Mouse (Mus musculus) embryonic facial prominence, embryonic 11.5 days (tissue): ENCODE data around the gene Urah. TPM values are rescaled to one million over a fixed set of nuclear protein-coding genes. Genes with fewer than 3 reads are reported as not detected.

Experiments used
- ATAC-seq: fragments of 200-750 bp; cut with Nextera tagmentation; replicated peaks from 2 replicates; pipeline ENCODE4 v1.8.0; 2017; ENCODE audit warnings: low read depth; ENCODE audit not compliant: insufficient number of reproducible peaks, low FRiP score, low TSS enrichment
- DNase-seq: peaks from one replicate; pipeline ENCODE4 v3.0.0-alpha.2; 2015; ENCODE audit warnings: low spot score
- H3K27ac ChIP-seq: fragments of 300-500 bp; sonication (generic); replicated peaks from 2 replicates; pipeline ENCODE4 v1.5.1; 2014; ENCODE audit warnings: mild to moderate bottlenecking, low read depth, low read length, control low read depth
- H3K27me3 ChIP-seq: fragments of 300-500 bp; sonication (generic); 2 replicates; pipeline ENCODE4 v1.6.1; 2014; ENCODE audit warnings: mild to moderate bottlenecking, low read length, moderate library complexity, mixed read lengths; ENCODE audit not compliant: control insufficient read depth, insufficient read depth
- H3K36me3 ChIP-seq: fragments of 300-500 bp; sonication (generic); replicated peaks from 2 replicates; pipeline ENCODE4 v1.6.1; 2014; ENCODE audit warnings: low read depth, mild to moderate bottlenecking, low read length, moderate library complexity, mixed read lengths; ENCODE audit not compliant: control insufficient read depth, insufficient read depth
- H3K4me1 ChIP-seq: fragments of 300-500 bp; sonication (generic); 2 replicates; pipeline ENCODE4 v1.6.1; 2014; ENCODE audit warnings: low read length, mixed read lengths; ENCODE audit not compliant: control insufficient read depth, insufficient read depth
- H3K4me2 ChIP-seq: fragments of 300-500 bp; sonication (generic); 2 replicates; pipeline ENCODE4 v1.6.1; 2014; ENCODE audit warnings: low read depth, mild to moderate bottlenecking, control low read depth, low read length, moderate library complexity
- H3K4me3 ChIP-seq: fragments of 300-500 bp; sonication (generic); 2 replicates; pipeline ENCODE4 v1.5.1; 2014; ENCODE audit warnings: low read depth, low read length, control low read depth
- H3K9ac ChIP-seq: fragments of 300-500 bp; sonication (generic); replicated peaks from 2 replicates; pipeline ENCODE4 v1.6.1; 2014; ENCODE audit warnings: mild to moderate bottlenecking, control low read depth, low read length
- H3K9me3 ChIP-seq: fragments of 300-500 bp; sonication (generic); replicated peaks from 2 replicates; pipeline ENCODE4 v1.6.1; 2016; ENCODE audit warnings: mild to moderate bottlenecking, low read length, inconsistent platforms, mixed read lengths; ENCODE audit not compliant: control insufficient read depth
- WGBS: fragments of 180-500 bp; shearing (Covaris S2); extraction: QIAGEN DNeasy Blood & Tissue Kit; methylation state at CpG from one replicate; pipeline ENCODE4 v1.1.7; 2014; 5-methylcytosine and 5-hydroxymethylcytosine counted together
- polyA plus RNA-seq: library from polyadenylated mRNA; unstranded; fragments of >200 nt; fragmentation: Nextera tagmentation; extraction: Ambion mirVana; gene quantifications from 2 replicates; pipeline ENCODE4 v1.2.1, GENCODE M21; 2014

Urah gene
- polyA plus RNA-seq, 1 experiment from 2014 or later, result 1.3 TPM

DNA sequence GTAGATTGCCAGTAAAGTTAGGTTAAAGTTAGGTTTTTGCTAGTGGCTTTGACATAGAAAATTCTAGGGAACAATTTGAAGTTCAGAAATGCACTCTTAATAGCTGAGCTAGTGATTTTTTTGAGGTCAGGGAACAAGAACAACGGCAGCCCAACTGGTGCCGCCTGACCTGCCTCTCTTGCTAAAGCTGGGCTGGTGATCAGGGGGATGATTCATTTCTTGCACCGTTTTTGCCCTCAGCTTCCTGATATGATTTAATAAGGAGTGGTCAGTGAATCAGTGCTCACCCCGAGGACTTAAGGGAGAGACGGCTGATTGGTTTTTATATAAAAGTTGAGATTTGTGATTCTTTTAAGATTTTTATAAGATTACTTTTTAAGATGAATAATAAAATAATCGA, 3.4 kb upstream of the Urah start:
- H3K36me3 ChIP-seq, result no peaks in the 10 kb centered on the region
- no peak overlapping the region for H3K4me3 ChIP-seq
- H3K9me3 ChIP-seq, result no peaks in the 10 kb centered on the region
- no peak overlapping the region for H3K9ac ChIP-seq
- 69% methylated on average over 6 of the region's 6 CpGs for WGBS
- no peak for ATAC-seq
- DNase-seq, result no peak
- no peaks in the 10 kb centered on the region for H3K27me3 ChIP-seq
- no peak overlapping the region for H3K4me2 ChIP-seq
- H3K27ac ChIP-seq, result no peak overlapping the region
- H3K4me1 ChIP-seq, result no peaks in the 10 kb centered on the region

DNA sequence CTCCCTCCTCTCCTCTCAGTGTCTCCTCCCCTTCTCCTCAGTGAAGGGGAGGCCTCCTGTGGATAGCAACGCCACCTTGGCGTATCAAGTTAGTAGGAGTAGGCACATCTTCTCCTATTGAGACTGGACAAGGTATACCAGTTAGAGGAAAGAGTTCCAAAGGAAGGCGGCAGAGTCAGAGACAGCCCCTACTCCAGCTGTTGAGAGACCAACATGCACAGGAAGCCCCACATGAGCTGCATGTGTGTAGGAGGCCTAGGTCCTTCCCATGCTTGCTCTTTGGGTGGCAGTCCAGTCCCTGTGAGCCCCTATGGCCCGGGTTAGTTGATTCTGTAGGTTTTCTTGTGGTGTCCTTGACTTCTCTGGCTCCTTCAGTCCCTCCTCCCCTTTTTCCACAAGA, 1.5 kb upstream of the Urah start:
- Histone ChIP-seq H3K27me3 (no peaks in the 10 kb centered on the region), H3K4me2 (no peak overlapping the region), H3K4me1 (no peaks in the 10 kb centered on the region), H3K9ac (no peak overlapping the region), H3K9me3 (no peaks in the 10 kb centered on the region), H3K36me3 (no peaks in the 10 kb centered on the region), H3K4me3 (no peak overlapping the region), H3K27ac (no peak overlapping the region)
- WGBS, result 86% methylated on average over 4 of the region's 4 CpGs
- no peak for DNase-seq
- no peak for ATAC-seq

DNA sequence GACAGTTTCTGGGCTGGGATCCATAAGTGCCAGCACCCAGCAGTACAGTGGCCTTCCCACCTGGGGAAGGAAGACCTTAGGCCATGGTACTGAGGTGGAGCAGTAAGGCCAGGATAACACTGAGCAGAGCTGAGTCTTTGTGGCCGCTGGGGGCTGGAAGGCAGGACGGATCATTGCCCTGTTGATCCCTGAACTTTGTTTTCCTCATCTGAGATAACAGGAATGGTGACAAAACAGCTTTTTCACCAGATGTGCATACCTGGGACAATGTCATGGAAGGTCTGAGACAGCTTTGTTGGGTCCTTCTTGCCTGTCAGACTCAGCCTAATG, 905 bp downstream of the Urah start:
- no peak overlapping the region for H3K4me2 ChIP-seq
- no peaks in the 10 kb centered on the region for H3K4me1 ChIP-seq
- no peaks in the 10 kb centered on the region for H3K27me3 ChIP-seq
- no peak overlapping the region for H3K27ac ChIP-seq
- no peaks in the 10 kb centered on the region for H3K36me3 ChIP-seq
- no peak for ATAC-seq
- no peaks in the 10 kb centered on the region for H3K9me3 ChIP-seq
- H3K4me3 ChIP-seq, result no peak overlapping the region
- no peak overlapping the region for H3K9ac ChIP-seq
- no peak for DNase-seq
- 75% methylated on average over 2 of the region's 2 CpGs for WGBS

- DNase-seq (no peak), ATAC-seq (no peak)
- Histone ChIP-seq H3K9ac (no peak overlapping the region), H3K9me3 (no peaks in the 10 kb centered on the region), H3K4me2 (no peak overlapping the region), H3K4me3 (no peak overlapping the region), H3K36me3 (no peaks in the 10 kb centered on the region), H3K27me3 (0 out of 2 replicates have a peak, but pooled peaks cover 2% of the 10 kb centered on the region), H3K4me1 (no peaks in the 10 kb centered on the region), H3K27ac (no peak overlapping the region)
- WGBS, result 87% methylated on average over 9 of the region's 9 CpGs
Observed at GRCm38 (mm10) chr7:140836243-140837115, 1.7 kb downstream of the Urah start.

DNA sequence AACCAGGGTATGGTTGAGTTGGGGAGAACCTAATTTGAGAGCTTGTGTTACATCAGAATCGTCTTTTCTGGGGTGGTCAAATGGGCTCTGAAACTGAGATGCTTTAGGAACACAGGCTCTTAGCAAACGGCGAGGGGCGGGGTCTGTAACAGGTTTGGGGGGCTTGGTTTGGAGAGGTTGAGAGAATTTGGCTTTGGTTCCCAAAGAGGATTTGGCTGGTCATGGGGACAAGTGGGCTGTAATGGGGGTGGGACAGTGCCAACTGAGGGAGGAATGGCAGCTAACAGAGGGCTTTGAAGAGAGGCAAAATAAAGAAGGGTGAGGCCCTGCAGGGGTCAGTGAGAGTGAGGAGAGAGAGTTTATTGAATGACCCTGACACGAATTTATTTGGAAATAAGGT, 4.7 kb downstream of the Urah start:
- Histone ChIP-seq H3K27ac (no peak overlapping the region), H3K4me1 (no peaks in the 10 kb centered on the region), H3K9me3 (no peaks in the 10 kb centered on the region), H3K27me3 (0 out of 2 replicates have a peak, but pooled peaks cover 2% of the 10 kb centered on the region), H3K4me2 (no peak overlapping the region), H3K36me3 (no peaks in the 10 kb centered on the region), H3K9ac (no peak overlapping the region), H3K4me3 (no peak overlapping the region)
- no peak for ATAC-seq
- WGBS, result 59% methylated on average over 5 of the region's 5 CpGs
- no peak for DNase-seq

- H3K4me1 ChIP-seq, result no peaks in the 10 kb centered on the region
- 0 out of 2 replicates have a peak, but pooled peaks cover 2% of the 10 kb centered on the region for H3K27me3 ChIP-seq
- no peak for DNase-seq
- ATAC-seq, result no peak
- H3K4me3 ChIP-seq, result no peak overlapping the region
- H3K27ac ChIP-seq, result no peak overlapping the region
- H3K9me3 ChIP-seq, result no peaks in the 10 kb centered on the region
- no peaks in the 10 kb centered on the region for H3K36me3 ChIP-seq
- 40% methylated on average over 18 of the region's 19 CpGs for WGBS
- no peak overlapping the region for H3K9ac ChIP-seq
- H3K4me2 ChIP-seq, result no peak overlapping the region
Observed at GRCm38 (mm10) chr7:140840750-140841735, 6.2 kb downstream of the Urah start.

DNA sequence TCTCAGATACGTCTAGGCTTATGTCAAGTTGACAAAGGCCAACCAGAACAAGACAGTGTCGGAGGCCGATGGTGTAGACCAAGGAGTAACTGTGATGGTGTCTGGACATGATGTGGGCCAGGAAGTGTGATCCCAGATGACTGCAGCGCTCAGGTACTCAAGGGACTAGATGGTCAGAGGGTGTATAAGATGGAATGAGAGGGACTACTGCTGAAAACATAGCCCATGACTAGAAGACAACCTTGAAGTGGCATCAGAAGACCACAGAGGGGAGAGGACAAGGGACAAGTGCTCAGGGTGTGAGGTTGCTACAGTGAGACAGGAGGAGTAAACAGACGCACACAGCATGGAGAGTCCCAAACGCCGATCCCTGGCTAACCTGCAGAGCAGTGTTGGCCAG, 9.0 kb downstream of the Urah start:
- no peak overlapping the region for H3K4me2 ChIP-seq
- no peak overlapping the region for H3K9ac ChIP-seq
- no peak for ATAC-seq
- 74% methylated on average over 7 of the region's 7 CpGs for WGBS
- no peak overlapping the region for H3K27ac ChIP-seq
- H3K4me3 ChIP-seq, result no peak overlapping the region
- no peak for DNase-seq
- no peaks in the 10 kb centered on the region for H3K36me3 ChIP-seq
- H3K4me1 ChIP-seq, result no peaks in the 10 kb centered on the region
- H3K9me3 ChIP-seq, result no peaks in the 10 kb centered on the region
- 0 out of 2 replicates have a peak, but pooled peaks cover 2% of the 10 kb centered on the region for H3K27me3 ChIP-seq
